13 mouse cellular contexts compared by ENCODE assay signal in genomic region chr8:84002957-84003611, GRCm38 (mm10). TPM values are rescaled to one million over a fixed set of nuclear protein-coding genes. Genes with fewer than 3 reads are reported as not detected.
A peak's percentile ranks its signal among the peaks of the same experiment; 100 is the strongest.
DNase-seq lines count a peak whose midpoint lies in the region; ATAC-seq and TF ChIP-seq lines count a peak whose summit lies in the region.
"Had no signal": no experiment of that assay in that cellular context is flagged by ENCODE, and none has a peak within 500 bp of the region (broad histone marks: within the 10 kb centered on the region; RNA-seq: fewer than 3 reads in every experiment).

No protein-coding gene starts in this region.

- ATAC-seq in heart, embryonic 13.5 days (ENCODE audit: extremely low read depth, insufficient number of reproducible peaks, low FRiP score, low TSS enrichment) = no peak
- no peak for ATAC-seq in midbrain, embryonic 12.5 days (ENCODE audit: low FRiP score, low read depth)
- no peak for ATAC-seq in midbrain, embryonic 14.5 days (ENCODE audit: low FRiP score, low TSS enrichment)
- ATAC-seq: hindbrain, embryonic 16.5 days; Patski had no signal

- peaks cover 36% of the 10 kb centered on the region for H3K36me3 ChIP-seq in heart, embryonic 13.5 days
- no peaks in the 10 kb centered on the region for H3K36me3 ChIP-seq in heart, adult 2 months (ENCODE audit: control insufficient read depth, insufficient read depth, low read length)
- H3K36me3 ChIP-seq in midbrain, embryonic 12.5 days = peaks cover 10% of the 10 kb centered on the region
- H3K36me3 ChIP-seq in midbrain, embryonic 14.5 days (ENCODE audit: control insufficient read depth, insufficient read depth, low read length) = peaks cover 12% of the 10 kb centered on the region
- H3K36me3 ChIP-seq in myocyte (ENCODE audit: control insufficient read depth, insufficient read depth) = no peaks in the 10 kb centered on the region

- peaks cover 16% of the 10 kb centered on the region for H3K27me3 ChIP-seq in heart, embryonic 13.5 days (replicated peaks)
- H3K27me3 ChIP-seq in heart, adult 2 months (ENCODE audit: control insufficient read depth, insufficient read depth, low read length) = no peaks in the 10 kb centered on the region
- peaks cover 46% of the 10 kb centered on the region for H3K27me3 ChIP-seq in midbrain, embryonic 12.5 days
- peaks cover 16% of the 10 kb centered on the region; the same call in 1 of the 2 replicates for H3K27me3 ChIP-seq in midbrain, embryonic 14.5 days (ENCODE audit: control insufficient read depth, insufficient read depth, low read length)
- no peaks in the 10 kb centered on the region for H3K27me3 ChIP-seq in myocyte (ENCODE audit: control insufficient read depth, insufficient read depth, insufficient read length)
- H3K27me3 ChIP-seq: Patski had no signal

- TF ChIP-seq EP300 in heart, adult 2 months (IDR thresholded peaks at IDR 0.05; ENCODE audit: insufficient read depth, low read depth, low read length) = no peak

- TF ChIP-seq POLR2A in heart, adult 2 months (IDR thresholded peaks at IDR 0.05; ENCODE audit: insufficient read depth, low read depth, low read length) = no peak
- TF ChIP-seq POLR2A in embryonic fibroblast, embryonic 13.5 days (IDR thresholded peaks at IDR 0.05; ENCODE audit: low read depth, low read length) = peak; percentile 30; the same call in 1 of the 2 replicates
- no peak for TF ChIP-seq POLR2A in myocyte (IDR thresholded peaks at IDR 0.05; ENCODE audit: insufficient read length, low read depth)

- 65% methylated on average over 12 of the region's 12 CpGs for WGBS in heart, embryonic 13.5 days
- 67% methylated on average over 12 of the region's 12 CpGs for WGBS in heart, adult 2 months
- WGBS in midbrain, embryonic 12.5 days = 57% methylated on average over 12 of the region's 12 CpGs
- WGBS in midbrain, embryonic 14.5 days = 52% methylated on average over 12 of the region's 12 CpGs

- no peak for TF ChIP-seq CTCF in heart, adult 2 months (IDR thresholded peaks at IDR 0.05)
- TF ChIP-seq CTCF in embryonic fibroblast, embryonic 13.5 days (IDR thresholded peaks at IDR 0.05; ENCODE audit: borderline replicate concordance, insufficient read depth, low read length) = no peak

- H3K79me2 ChIP-seq in heart, adult 2 months (replicated peaks; ENCODE audit: control insufficient read depth, insufficient read depth, low read length) = no peaks in the 10 kb centered on the region
- H3K79me2 ChIP-seq in myocyte (ENCODE audit: control insufficient read depth, insufficient read depth) = no peaks in the 10 kb centered on the region

- H3ac ChIP-seq in myocyte (ENCODE audit: control insufficient read depth, insufficient read length) = no peak overlapping the region

- H3K4me2 ChIP-seq in heart, embryonic 13.5 days = no peak overlapping the region
- 0 out of 2 replicates have a peak overlapping the region, but pooled peaks have one; percentile 5 for H3K4me2 ChIP-seq in midbrain, embryonic 12.5 days (replicated peaks)
- no peak overlapping the region for H3K4me2 ChIP-seq in midbrain, embryonic 14.5 days (ENCODE audit: low read length)
- H3K4me2 ChIP-seq in myocyte (ENCODE audit: low read depth) = peak overlapping the region; percentile 92

- no peak overlapping the region for H3K27ac ChIP-seq in heart, embryonic 13.5 days (replicated peaks)
- H3K27ac ChIP-seq in heart, adult 2 months = no peak overlapping the region
- no peak overlapping the region for H3K27ac ChIP-seq in midbrain, embryonic 12.5 days (replicated peaks)
- H3K27ac ChIP-seq in midbrain, embryonic 14.5 days (replicated peaks; ENCODE audit: low read depth, low read length) = no peak overlapping the region
- no peak overlapping the region for H3K27ac ChIP-seq in embryonic fibroblast, embryonic 13.5 days (ENCODE audit: insufficient read depth, low read length)

- intact Hi-C loops in heart, adult 2 months (cut with DNase I) = no loop called here

- H3K4me3 ChIP-seq in heart, embryonic 13.5 days = peak overlapping the region; percentile 72; the same call in 1 of the 2 replicates
- no peak overlapping the region for H3K4me3 ChIP-seq in heart, adult 2 months
- no peak overlapping the region for H3K4me3 ChIP-seq in midbrain, embryonic 12.5 days
- H3K4me3 ChIP-seq in midbrain, embryonic 14.5 days (replicated peaks; ENCODE audit: low read depth, low read length) = no peak overlapping the region
- H3K4me3 ChIP-seq in embryonic fibroblast, embryonic 13.5 days (ENCODE audit: insufficient read depth, low read length) = no peak overlapping the region
- peak overlapping the region; percentile 30 for H3K4me3 ChIP-seq in myocyte

- peak overlapping the region; percentile 37; the same call in 1 of the 2 replicates for H3K9ac ChIP-seq in heart, embryonic 13.5 days
- no peak overlapping the region for H3K9ac ChIP-seq in heart, adult 2 months (ENCODE audit: low read depth, low read length)
- no peak overlapping the region for H3K9ac ChIP-seq in midbrain, embryonic 12.5 days (replicated peaks)
- no peak overlapping the region for H3K9ac ChIP-seq in midbrain, embryonic 14.5 days (replicated peaks; ENCODE audit: low read length)

- no peaks in the 10 kb centered on the region for H3K9me3 ChIP-seq in heart, embryonic 13.5 days
- H3K9me3 ChIP-seq in midbrain, embryonic 12.5 days = no peaks in the 10 kb centered on the region
- no peaks in the 10 kb centered on the region for H3K9me3 ChIP-seq in midbrain, embryonic 14.5 days (ENCODE audit: control insufficient read depth, low read length)

- H3K4me1 ChIP-seq in heart, embryonic 13.5 days = peaks cover 36% of the 10 kb centered on the region
- peaks cover 7% of the 10 kb centered on the region for H3K4me1 ChIP-seq in heart, adult 2 months (ENCODE audit: control insufficient read depth, insufficient read depth, low read length)
- H3K4me1 ChIP-seq in midbrain, embryonic 12.5 days = peaks cover 46% of the 10 kb centered on the region
- H3K4me1 ChIP-seq in midbrain, embryonic 14.5 days (ENCODE audit: control insufficient read depth, insufficient read depth, low read length) = peaks cover 16% of the 10 kb centered on the region
- H3K4me1 ChIP-seq in embryonic fibroblast, embryonic 13.5 days (ENCODE audit: control insufficient read depth, insufficient read depth, low read length) = peaks cover 9% of the 10 kb centered on the region; the same call in 1 of the 2 replicates

- DNase-seq in heart, adult 2 months = no peak
- DNase-seq in midbrain, embryonic 14.5 days = no peak
- no peak for DNase-seq in thymus, postnatal 25 days
- DNase-seq: left cerebral cortex, postnatal 4 days; thymus, postnatal 4 days had no signal

TF ChIP-seq in myocyte, 11 proteins besides CTCF, POLR2A, EP300 and RAD21:
- no peak for TF ChIP-seq TCF12 (IDR thresholded peaks at IDR 0.05; ENCODE audit: insufficient read depth, poor library complexity, severe bottlenecking)

RNA-seq across cellular contexts. Expression of gene 1700067K01Rik, which starts 1.8 kb away (rescaled TPM):
- polyA plus RNA-seq in heart, embryonic 13.5 days (2015; fragmentation: Nextera tagmentation; extraction: Ambion mirVana) = 0.50 and 0.53 TPM in 2 replicates
- total RNA-seq in heart, adult 2 months (2021) = under 1 TPM in 1 of 2 experiments, not detected in 1; 0.26 TPM
- 0.16 and 0.50 TPM in 2 replicates for polyA plus RNA-seq in heart, adult 2 months (2012; rRNA removed)
- polyA plus RNA-seq in midbrain, embryonic 12.5 days (2016; fragmentation: Nextera tagmentation; extraction: Ambion mirVana) = 0.89 and 1.1 TPM in 2 replicates
- 0.53 and 0.89 TPM in 2 replicates for polyA plus RNA-seq in midbrain, embryonic 14.5 days (2014; fragmentation: Nextera tagmentation; extraction: Ambion mirVana)
- not detected in 2 replicates for polyA plus RNA-seq in embryonic fibroblast, embryonic 13.5 days (2011; ENCODE audit: insufficient read length, low read depth, missing spikeins)
- 0.29 TPM for polyA plus RNA-seq in myocyte (2012; fragmentation: generic; extraction: Trizol)
- polyA plus RNA-seq: frontal cortex, adult 2 months had no signal

RNA-seq across cellular contexts. Expression of gene Samd1, which starts 5.6 kb away (rescaled TPM):
- 4.8 and 5.7 TPM in 2 replicates for polyA plus RNA-seq in heart, embryonic 13.5 days (2015; fragmentation: Nextera tagmentation; extraction: Ambion mirVana)
- 10 to 100 TPM; 21.6 to 29.9 TPM for total RNA-seq in heart, adult 2 months (2021)
- polyA plus RNA-seq in heart, adult 2 months (2012; rRNA removed) = 29.7 and 32.1 TPM in 2 replicates
- polyA plus RNA-seq in midbrain, embryonic 12.5 days (2016; fragmentation: Nextera tagmentation; extraction: Ambion mirVana) = 7.7 and 9.7 TPM in 2 replicates
- 10.5 and 14.2 TPM in 2 replicates for polyA plus RNA-seq in midbrain, embryonic 14.5 days (2014; fragmentation: Nextera tagmentation; extraction: Ambion mirVana)
- 38.1 and 47.9 TPM in 2 replicates for polyA plus RNA-seq in embryonic fibroblast, embryonic 13.5 days (2011; ENCODE audit: insufficient read length, low read depth, missing spikeins)
- 30.6 TPM for polyA plus RNA-seq in myocyte (2012; fragmentation: generic; extraction: Trizol)

RNA-seq across cellular contexts. Expression of gene 2210011C24Rik, which starts 8.9 kb away (rescaled TPM):
- not detected in 2 replicates for polyA plus RNA-seq in heart, embryonic 13.5 days (2015; fragmentation: Nextera tagmentation; extraction: Ambion mirVana)
- total RNA-seq in heart, adult 2 months (2021) = 1 to 10 TPM; 2.2 to 3.7 TPM
- 0.64 and 1.2 TPM in 2 replicates for polyA plus RNA-seq in heart, adult 2 months (2012; rRNA removed)
- polyA plus RNA-seq in midbrain, embryonic 12.5 days (2016; fragmentation: Nextera tagmentation; extraction: Ambion mirVana) = not detected in 2 replicates
- polyA plus RNA-seq in midbrain, embryonic 14.5 days (2014; fragmentation: Nextera tagmentation; extraction: Ambion mirVana) = 0.94 TPM in 1 of 2 replicates, not detected in the other
- polyA plus RNA-seq in embryonic fibroblast, embryonic 13.5 days (2011; ENCODE audit: insufficient read length, low read depth, missing spikeins) = not detected in 2 replicates
- polyA plus RNA-seq in myocyte (2012; fragmentation: generic; extraction: Trizol) = 6.1 TPM
- total RNA-seq: adrenal gland, adult 18-20 months; left cerebral cortex, postnatal 4 days had no signal

RNA-seq across cellular contexts. Expression of gene Palm3, which starts 18.2 kb away (rescaled TPM):
- polyA plus RNA-seq in heart, embryonic 13.5 days (2015; fragmentation: Nextera tagmentation; extraction: Ambion mirVana) = 1.2 and 1.6 TPM in 2 replicates
- total RNA-seq in heart, adult 2 months (2021) = under 1 TPM; 0.20 to 0.26 TPM
- 0.21 TPM in 1 of 2 replicates, not detected in the other for polyA plus RNA-seq in heart, adult 2 months (2012; rRNA removed)
- polyA plus RNA-seq in midbrain, embryonic 12.5 days (2016; fragmentation: Nextera tagmentation; extraction: Ambion mirVana) = 3.5 and 3.9 TPM in 2 replicates
- 0.65 and 0.87 TPM in 2 replicates for polyA plus RNA-seq in midbrain, embryonic 14.5 days (2014; fragmentation: Nextera tagmentation; extraction: Ambion mirVana)
- 0.73 and 0.91 TPM in 2 replicates for polyA plus RNA-seq in embryonic fibroblast, embryonic 13.5 days (2011; ENCODE audit: insufficient read length, low read depth, missing spikeins)
- polyA plus RNA-seq in myocyte (2012; fragmentation: generic; extraction: Trizol) = 4.9 TPM

RNA-seq across cellular contexts. Expression of gene Prkaca, which starts 30.3 kb away (rescaled TPM):
- polyA plus RNA-seq in heart, embryonic 13.5 days (2015; fragmentation: Nextera tagmentation; extraction: Ambion mirVana) = 197 and 206 TPM in 2 replicates
- total RNA-seq in heart, adult 2 months (2021) = 100 to 1,000 TPM; 306 to 331 TPM
- polyA plus RNA-seq in heart, adult 2 months (2012; rRNA removed) = 239 and 333 TPM in 2 replicates
- polyA plus RNA-seq in midbrain, embryonic 12.5 days (2016; fragmentation: Nextera tagmentation; extraction: Ambion mirVana) = 193 and 207 TPM in 2 replicates
- polyA plus RNA-seq in midbrain, embryonic 14.5 days (2014; fragmentation: Nextera tagmentation; extraction: Ambion mirVana) = 181 and 207 TPM in 2 replicates
- polyA plus RNA-seq in embryonic fibroblast, embryonic 13.5 days (2011; ENCODE audit: insufficient read length, low read depth, missing spikeins) = 104 and 122 TPM in 2 replicates
- 181 TPM for polyA plus RNA-seq in myocyte (2012; fragmentation: generic; extraction: Trizol)

Comparison
In these comparisons a context has a peak if more than half of its experiments do, and no peak if none do; other contexts are left out.
1. H3K4me2 ChIP-seq: peak in midbrain, embryonic 12.5 days (single experiment) and myocyte (single experiment); none in heart, embryonic 13.5 days (single experiment) and midbrain, embryonic 14.5 days (single experiment).
2. H3K4me3 ChIP-seq: peak in heart, embryonic 13.5 days (single experiment) and myocyte (single experiment); none in heart, adult 2 months (single experiment), midbrain, embryonic 12.5 days (single experiment), midbrain, embryonic 14.5 days (single experiment) and embryonic fibroblast, embryonic 13.5 days (single experiment).